Mouse (Mus musculus) left cerebral cortex, postnatal 14 days (tissue): ENCODE measurements around the gene Nkx1-1. TPM values are rescaled to one million over a fixed set of nuclear protein-coding genes. Genes with fewer than 3 reads are reported as not detected.

Experiments
- DNase-seq, 2 experiments: peaks; one replicate each; pipeline ENCODE4 v3.0.0; 2021 to 2022; ENCODE audit warnings: low spot score in 2 of 2, mixed read lengths in 1 of 2
- intact Hi-C: fragments of 180-260 bp; cut with DNase I; formaldehyde crosslinking; loops from one replicate; pipeline ENCODE4 v1.15.1; 2025
- long read RNA-seq, 2 experiments: library from polyadenylated mRNA; stranded (forward); transcript quantifications; one replicate each; pipeline ENCODE4 v2.0.0; 2021
- total RNA-seq, 2 experiments: library from RNA; stranded (reverse); gene quantifications; 2 replicates each; pipeline ENCODE4 v1.2.3; 2021

The Nkx1-1 gene
- total RNA-seq: not detected
- long read RNA-seq, experiment 1: 0 reads
- long read RNA-seq, experiment 2: 0 reads

DNA sequence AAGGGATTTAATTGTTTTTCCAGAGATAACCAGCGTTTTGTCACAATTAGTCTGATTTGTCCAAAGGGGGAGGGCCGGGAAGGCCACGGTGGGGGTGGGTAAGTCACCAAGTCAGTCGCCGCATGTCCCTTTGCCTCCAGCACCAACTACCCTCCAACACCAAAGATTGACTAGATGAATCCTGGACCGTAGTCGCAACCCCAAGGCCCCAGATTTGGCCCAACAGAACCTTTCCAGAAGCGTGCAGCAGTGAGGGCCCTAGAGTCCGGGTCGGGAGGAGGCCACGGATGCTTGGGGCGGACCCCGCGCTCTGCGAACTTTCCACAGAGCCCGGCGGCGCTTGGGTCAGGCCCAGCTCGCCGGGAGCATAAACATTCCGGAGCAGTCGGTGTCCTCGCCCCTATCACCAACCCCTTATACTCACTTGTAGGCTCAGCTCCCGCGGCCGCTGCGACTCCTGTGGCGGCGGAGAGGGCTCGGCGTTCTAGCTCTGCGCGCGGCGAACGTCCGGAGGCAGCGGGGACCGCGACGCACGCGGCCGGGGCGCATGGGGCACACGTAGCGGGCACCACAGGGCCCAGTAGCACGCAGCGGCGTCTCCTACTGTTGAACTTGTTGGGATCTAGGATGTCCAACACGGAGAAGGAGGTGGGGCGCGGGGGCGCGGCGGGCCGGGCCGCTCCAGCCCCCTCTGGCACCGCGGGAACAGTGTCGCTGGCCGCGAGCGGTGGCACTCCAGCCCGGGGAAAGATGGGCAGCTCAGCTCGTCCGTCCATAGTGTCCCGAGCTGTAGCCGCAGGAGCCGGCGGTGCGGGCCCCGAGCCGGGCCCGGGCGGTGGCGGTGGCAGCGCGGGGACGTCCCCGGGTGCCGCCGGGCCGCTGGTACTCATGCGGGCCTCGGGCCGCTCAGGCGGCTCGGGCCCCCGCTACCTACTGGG, at the start of gene Nkx1-1:
TSS of gene Nkx1-1 (minus strand) at position 776 of the 938 bp plus-strand sequence.
- DNase-seq: no peak
- intact Hi-C loops: no loop called here

DNA sequence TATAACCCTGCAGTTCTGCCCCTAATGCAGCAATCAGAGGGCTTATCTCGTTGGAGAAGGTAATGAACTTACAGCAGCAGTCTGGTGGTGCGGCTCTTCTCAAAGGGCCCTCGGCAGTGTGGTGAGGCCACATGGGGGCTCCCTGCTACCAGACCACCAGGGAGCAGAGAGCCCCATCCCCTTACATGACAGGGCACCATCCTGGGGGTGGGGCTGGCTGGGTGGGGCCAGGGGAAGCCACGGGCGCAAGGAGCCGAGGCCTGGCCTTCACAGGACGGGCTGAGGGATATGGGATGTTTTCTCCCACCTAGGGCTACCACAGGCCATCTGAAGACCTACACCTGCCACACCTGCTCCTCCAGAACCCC, 47.5 kb upstream of the Nkx1-1 start:
- no peak for DNase-seq
- intact Hi-C loops: no loop called here

DNA sequence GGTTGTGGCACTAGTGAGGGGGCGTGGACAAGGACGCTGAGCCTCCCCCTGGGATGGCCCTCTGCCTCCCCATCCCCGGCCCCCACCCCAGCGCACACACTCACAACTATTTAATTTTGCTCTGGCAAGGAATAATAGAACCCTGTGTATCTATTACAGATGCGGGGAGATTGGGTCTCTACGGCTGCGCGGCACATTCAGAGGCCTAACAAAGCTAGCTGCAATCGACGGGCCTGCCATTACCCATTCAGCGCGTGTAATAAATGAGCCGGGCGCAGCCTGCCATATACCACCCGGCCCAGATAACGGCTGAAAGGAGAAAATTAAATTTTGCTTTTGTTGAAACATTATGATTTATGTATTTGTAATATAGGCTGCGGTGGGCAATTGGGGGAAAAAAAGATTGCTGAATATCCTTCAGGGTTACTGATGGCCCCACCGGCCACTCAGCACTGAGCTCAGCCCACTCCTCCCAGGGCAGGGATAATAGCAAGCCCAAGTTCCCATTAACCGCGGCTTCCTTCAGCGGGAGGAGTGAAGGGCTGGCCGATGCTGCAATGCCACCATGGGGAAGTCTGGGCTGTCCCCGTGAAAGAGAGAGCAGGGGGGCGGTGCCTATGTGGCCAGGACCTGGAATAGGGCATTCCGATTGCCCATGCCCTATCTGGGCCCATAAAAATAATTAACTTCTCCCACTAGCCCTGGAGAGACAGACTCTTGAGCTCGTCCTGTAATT, 47.0 kb upstream of the Nkx1-1 start:
- intact Hi-C loops: no loop called here
- no peak for DNase-seq

GRCm38 (mm10) chr5:33465464-33465863, 31.7 kb upstream of the Nkx1-1 start:
- intact Hi-C loops: no loop called here
- no peak for DNase-seq

DNA sequence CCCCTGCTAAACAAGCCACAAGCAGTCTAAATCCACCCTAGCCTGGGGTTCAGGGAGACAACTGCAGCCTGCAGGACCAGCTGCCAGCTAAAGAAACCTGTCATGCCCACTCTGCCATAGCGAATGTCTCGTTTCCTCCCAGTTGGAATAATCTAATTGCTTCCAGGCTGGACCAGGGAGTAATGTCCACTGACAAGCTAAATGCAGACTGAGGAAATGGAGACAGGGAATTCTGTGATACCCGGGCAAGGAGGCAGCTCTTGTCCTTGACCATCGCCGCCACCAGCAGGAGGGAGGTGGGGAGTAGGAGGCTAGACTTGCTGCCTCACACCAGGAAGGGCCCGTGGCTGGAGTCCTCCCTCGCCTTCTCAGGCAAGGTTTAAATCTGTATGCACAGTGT, 30.6 kb upstream of the Nkx1-1 start:
- intact Hi-C loops: no loop called here
- DNase-seq: no peak

GRCm38 (mm10) chr5:33459111-33459510, 25.3 kb upstream of the Nkx1-1 start:
- intact Hi-C loops: no loop called here
- no peak for DNase-seq

DNA sequence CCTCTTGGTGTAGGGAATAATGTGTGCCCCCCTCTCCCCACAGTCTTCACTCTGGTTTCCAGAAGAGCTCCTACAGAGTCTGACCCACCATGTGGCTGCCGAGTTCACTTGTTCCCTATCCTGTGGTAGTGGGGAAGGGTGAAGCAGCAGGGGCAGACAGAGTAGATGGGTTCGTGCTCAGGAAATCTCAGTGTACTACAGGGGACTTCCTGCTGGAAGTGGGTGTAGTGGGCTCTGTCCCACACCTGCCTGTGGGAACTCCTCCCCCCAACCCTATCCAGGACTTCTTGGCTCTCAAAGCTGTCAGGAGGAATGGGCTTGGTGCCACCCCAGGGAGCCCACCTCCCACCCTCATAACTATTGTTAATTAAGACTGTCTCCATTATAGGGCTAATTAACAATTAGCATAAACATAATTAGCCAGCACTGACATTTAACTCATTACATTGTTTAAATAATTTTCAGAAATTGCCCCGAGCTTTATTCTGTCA, 24.4 kb upstream of the Nkx1-1 start:
- intact Hi-C loops: no loop called here
- DNase-seq: no peak

DNA sequence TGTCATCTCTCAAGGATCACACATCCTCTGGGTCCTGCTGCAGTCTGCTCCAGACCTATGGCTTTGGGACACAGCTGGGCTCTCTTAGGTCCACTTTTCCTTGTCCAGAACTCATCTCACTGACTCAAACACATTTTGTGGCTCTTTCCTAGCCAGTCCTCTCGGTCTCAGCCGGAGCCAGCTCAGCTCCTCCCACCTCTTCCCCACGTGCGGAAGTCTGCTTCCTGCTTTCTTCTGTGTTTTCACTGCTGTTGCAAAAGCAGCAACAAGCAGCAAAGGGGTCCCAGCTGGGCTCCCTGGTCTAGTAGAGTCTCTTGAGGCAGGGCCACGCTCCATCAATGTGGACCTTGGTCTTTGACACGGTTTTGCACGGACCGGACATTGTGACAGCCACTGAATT, 22.0 kb upstream of the Nkx1-1 start:
- no peak for DNase-seq
- intact Hi-C loops: no loop called here

DNA sequence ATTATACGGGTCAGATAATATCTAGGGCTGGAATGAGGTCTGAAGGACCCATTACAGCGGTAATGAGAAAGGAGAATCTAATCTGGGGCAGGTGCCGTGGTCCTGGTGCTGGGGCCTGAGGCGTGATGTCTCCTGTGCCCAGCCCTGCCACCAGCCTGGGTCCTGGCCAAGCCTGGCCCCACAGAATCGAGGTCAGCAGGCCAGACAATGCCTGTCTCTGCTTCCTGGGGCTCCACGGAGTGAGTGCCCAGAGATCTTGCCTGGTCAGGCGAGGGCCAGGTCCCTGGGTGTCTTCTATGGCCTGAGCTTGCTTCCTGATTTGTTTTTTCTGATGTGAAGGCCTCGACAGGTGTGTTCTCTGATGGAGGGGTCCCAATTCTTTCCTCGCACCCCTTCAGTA, 10.0 kb upstream of the Nkx1-1 start:
- intact Hi-C loops: loop anchor here (5.0 kb wide), 1 partner anchor 46 kb away; no protein-coding TSS in a partner anchor
- no peak for DNase-seq

DNA sequence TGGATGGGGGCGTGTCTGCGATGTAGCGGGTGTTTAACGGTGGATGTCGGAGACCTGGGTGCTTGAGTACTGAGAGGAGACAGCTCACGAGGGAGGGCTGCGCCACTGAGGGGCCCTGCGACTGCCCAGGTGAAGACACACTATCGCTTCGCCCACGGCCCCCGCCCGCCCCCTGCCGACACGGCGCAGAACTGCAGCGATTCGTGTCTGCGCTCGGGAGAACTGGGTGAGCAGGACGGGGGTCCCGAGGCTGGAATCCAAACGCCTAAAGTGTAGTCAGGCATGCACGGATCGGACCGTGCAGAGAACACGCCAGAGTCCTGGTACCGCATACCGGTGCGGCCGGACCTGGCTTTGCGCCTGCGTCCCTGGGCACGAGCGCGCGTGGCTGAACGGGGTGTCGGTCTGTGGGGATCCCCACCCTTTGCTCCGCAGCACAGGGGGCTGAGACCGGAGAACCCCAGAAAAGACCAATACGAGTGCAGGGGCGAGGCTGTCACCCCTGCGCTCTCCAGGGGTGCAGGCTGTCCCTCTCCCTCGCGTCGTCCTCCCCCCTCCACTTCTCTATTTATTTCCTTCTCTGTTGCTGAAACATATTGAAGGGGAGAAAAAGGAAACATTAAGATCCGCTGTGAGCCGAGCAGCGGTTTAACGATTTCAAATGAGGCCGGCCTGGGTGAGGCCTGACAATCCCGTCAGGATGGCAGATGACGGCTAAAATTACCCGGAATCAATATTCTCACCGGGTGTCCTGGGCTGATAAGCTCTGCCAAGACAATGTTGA, 9.3 kb upstream of the Nkx1-1 start:
- intact Hi-C loops: loop anchor here (5.0 kb wide), 1 partner anchor 46 kb away; no protein-coding TSS in a partner anchor
- peak in 1 of 2 experiments; percentile 51 for DNase-seq

- intact Hi-C loops: loop anchor here (5.0 kb wide), 1 partner anchor 161 kb away; no protein-coding TSS in a partner anchor
- peak; percentile 64 to 75 for DNase-seq
These were observed 4.4 kb upstream of the Nkx1-1 start for GRCm38 (mm10) chr5:33438214-33438613.

DNA sequence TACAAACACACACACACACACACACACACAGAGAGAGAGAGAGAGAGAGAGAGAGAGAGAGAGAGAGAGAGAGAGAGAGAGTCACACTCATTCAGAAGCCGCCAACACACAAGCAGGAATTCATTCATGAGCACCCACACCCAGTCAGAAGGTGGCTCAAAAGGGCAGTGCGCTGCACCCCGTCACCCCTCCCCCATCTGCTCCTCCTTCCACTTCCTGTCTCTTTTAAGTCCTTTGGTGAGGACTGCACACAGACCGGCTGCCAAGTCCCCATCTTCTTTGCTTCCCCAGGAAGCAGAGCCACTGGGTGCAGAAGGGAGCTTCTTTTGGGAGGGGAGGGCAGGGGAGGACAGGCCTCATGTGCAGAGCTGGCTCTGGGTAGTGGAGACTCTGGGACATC, 2.2 kb upstream of the Nkx1-1 start:
- no peak for DNase-seq
- intact Hi-C loops: loop anchor here (5.0 kb wide), 1 partner anchor 159 kb away; no protein-coding TSS in a partner anchor

- no peak for DNase-seq
- intact Hi-C loops: loop anchor here (5.0 kb wide), 1 partner anchor 158 kb away; no protein-coding TSS in a partner anchor
These were observed 1.4 kb upstream of the Nkx1-1 start for GRCm38 (mm10) chr5:33435151-33435550.

- no peak for DNase-seq
- intact Hi-C loops: no loop called here
These were observed 485 bp upstream of the Nkx1-1 start for GRCm38 (mm10) chr5:33434141-33434780.

GRCm38 (mm10) chr5:33432057-33432935, 1.5 kb downstream of the Nkx1-1 start:
- intact Hi-C loops: no loop called here

GRCm38 (mm10) chr5:33431173-33432005, 2.4 kb downstream of the Nkx1-1 start:
- intact Hi-C loops: no loop called here
- DNase-seq: no peak

More at GRCm38 (mm10) chr5:33432057-33432935, 1.5 kb downstream of the Nkx1-1 start:
- DNase-seq: no peak
